9 mouse cellular contexts compared by ENCODE assay signal in the genomic region with DNA sequence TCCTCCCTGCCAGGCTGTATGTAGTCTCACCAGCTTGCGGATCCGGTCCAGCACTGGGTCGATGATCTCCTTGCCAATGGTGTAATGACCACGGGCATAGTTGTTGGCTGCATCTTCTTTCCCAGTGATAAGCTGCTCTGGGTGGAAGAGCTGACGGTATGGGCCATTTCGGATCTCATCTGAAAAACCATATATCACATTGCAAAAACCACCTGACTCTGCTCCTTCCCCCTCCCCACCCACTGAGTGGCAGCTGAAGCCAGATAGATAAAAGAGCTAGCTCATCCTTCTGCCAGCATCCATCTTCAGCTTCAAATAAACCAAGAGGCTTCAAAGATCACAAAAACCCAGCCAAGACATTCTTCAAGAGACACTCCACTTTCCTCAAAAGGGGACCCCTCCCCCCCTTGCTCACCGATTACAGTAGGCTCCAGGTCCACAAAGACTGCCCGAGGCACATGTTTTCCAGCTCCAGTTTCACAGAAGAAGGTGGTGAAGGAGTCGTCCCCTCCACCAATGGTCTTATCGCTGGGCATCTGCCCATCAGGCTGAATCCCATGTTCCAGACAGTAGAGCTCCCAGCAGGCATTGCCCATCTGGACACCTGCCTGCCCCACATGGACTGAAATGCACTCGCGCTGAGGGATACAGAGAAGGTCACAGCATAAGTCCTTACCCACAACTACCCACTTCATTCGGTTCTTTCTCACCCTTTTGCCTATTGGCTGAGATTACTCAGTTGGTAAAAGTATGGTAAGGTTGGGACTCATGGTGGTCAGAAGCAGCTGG. TPM values are rescaled to one million over a fixed set of nuclear protein-coding genes. Genes with fewer than 3 reads are reported as not detected.
DNase-seq lines count a peak whose midpoint lies in the region; ATAC-seq and TF ChIP-seq lines count a peak whose summit lies in the region.
"Had no signal": no experiment of that assay in that cellular context is flagged by ENCODE, and none has a peak within 500 bp of the region (broad histone marks: within the 10 kb centered on the region; RNA-seq: fewer than 3 reads in every experiment).

No protein-coding gene starts in this region.

- H3K79me2 ChIP-seq in MEL (ENCODE audit: control insufficient read depth, insufficient read depth, low read length, poor library complexity), result peaks cover 57% of the 10 kb centered on the region

- H3K36me3 ChIP-seq in forebrain, embryonic 15.5 days, result peaks cover 31% of the 10 kb centered on the region
- H3K36me3 ChIP-seq in forebrain, embryonic 16.5 days (ENCODE audit: control insufficient read depth, insufficient read depth), result peaks cover 7% of the 10 kb centered on the region
- H3K36me3 ChIP-seq in MEL (ENCODE audit: control insufficient read depth in 1 of 2, insufficient read depth in 2 of 2, low read length in 2 of 2), result peaks cover 15 to 49% of the 10 kb centered on the region in 2 experiments
- peaks cover 56% of the 10 kb centered on the region for H3K36me3 ChIP-seq in liver, embryonic 12.5 days

- TF ChIP-seq CTCF in MEL (IDR thresholded peaks at IDR 0.05 in 2 of 3, conservative IDR thresholded peaks at IDR 0.05 in 1 of 3; ENCODE audit: control insufficient read depth in 1 of 3, insufficient read depth in 1 of 3, low read depth in 2 of 3, low read length in 3 of 3, poor library complexity in 1 of 3, severe bottlenecking in 1 of 3), result no peak

- no peaks in the 10 kb centered on the region for H3K9me3 ChIP-seq in forebrain, embryonic 15.5 days
- H3K9me3 ChIP-seq in forebrain, embryonic 16.5 days (ENCODE audit: control insufficient read depth, low read length), result no peaks in the 10 kb centered on the region
- H3K9me3 ChIP-seq in MEL (replicated peaks; ENCODE audit: insufficient read depth, low read length), result no peaks in the 10 kb centered on the region
- no peaks in the 10 kb centered on the region for H3K9me3 ChIP-seq in liver, embryonic 12.5 days (replicated peaks)

- TF ChIP-seq RAD21 in MEL (IDR thresholded peaks at IDR 0.05; ENCODE audit: low read depth, low read length), result no peak

- no peak overlapping the region for H3K9ac ChIP-seq in forebrain, embryonic 15.5 days (replicated peaks)
- H3K9ac ChIP-seq in forebrain, embryonic 16.5 days (replicated peaks; ENCODE audit: low read depth, low read length), result no peak overlapping the region
- H3K9ac ChIP-seq in MEL (ENCODE audit: control insufficient read depth, low read depth, low read length, poor library complexity, severe bottlenecking), result peak overlapping the region; percentile 87
- peak overlapping the region; percentile 93 for H3K9ac ChIP-seq in liver, embryonic 12.5 days

- H3K4me1 ChIP-seq in forebrain, embryonic 15.5 days, result peaks cover 29% of the 10 kb centered on the region
- H3K4me1 ChIP-seq in forebrain, embryonic 16.5 days (replicated peaks; ENCODE audit: control insufficient read depth, insufficient read depth, low read length), result peaks cover 22% of the 10 kb centered on the region
- peaks cover 6 to 50% of the 10 kb centered on the region in 2 experiments; a peak in 3 of 4 replicates for H3K4me1 ChIP-seq in MEL (ENCODE audit: control insufficient read depth in 1 of 2, insufficient read depth in 2 of 2, low read length in 2 of 2)
- peaks cover 69% of the 10 kb centered on the region for H3K4me1 ChIP-seq in liver, embryonic 12.5 days

- no peak overlapping the region for H3K4me3 ChIP-seq in forebrain, embryonic 15.5 days
- no peak overlapping the region for H3K4me3 ChIP-seq in forebrain, embryonic 16.5 days (replicated peaks; ENCODE audit: low read length)
- peak overlapping the region; percentile 81 to 82 for H3K4me3 ChIP-seq in MEL (ENCODE audit: control insufficient read depth in 1 of 2, insufficient read depth in 1 of 2, low read depth in 2 of 2, low read length in 2 of 2)
- H3K4me3 ChIP-seq in liver, embryonic 12.5 days, result peak overlapping the region; percentile 89

- no peak overlapping the region for H3K4me2 ChIP-seq in forebrain, embryonic 15.5 days (replicated peaks)
- H3K4me2 ChIP-seq in forebrain, embryonic 16.5 days (ENCODE audit: low read length), result no peak overlapping the region
- H3K4me2 ChIP-seq in liver, embryonic 12.5 days, result peak overlapping the region; percentile 95

- H3K27ac ChIP-seq in forebrain, embryonic 15.5 days (replicated peaks), result peak overlapping the region; percentile 62; the same call in 1 of the 2 replicates
- no peak overlapping the region for H3K27ac ChIP-seq in forebrain, embryonic 16.5 days (ENCODE audit: low read length)
- peak overlapping the region; percentile 83 for H3K27ac ChIP-seq in MEL (ENCODE audit: control insufficient read depth, low read depth, low read length)
- peak overlapping the region; percentile 95 for H3K27ac ChIP-seq in liver, embryonic 12.5 days

- TF ChIP-seq EP300 in MEL (IDR thresholded peaks at IDR 0.05; ENCODE audit: low read depth in 1 of 2, low read length in 2 of 2), result peak; percentile 70 to 84

- no peak; a peak in 1 of 4 replicates for TF ChIP-seq POLR2A in MEL (IDR thresholded peaks at IDR 0.05; ENCODE audit: control insufficient read depth in 1 of 2, insufficient read depth in 1 of 2, low read depth in 1 of 2, low read length in 2 of 2, poor library complexity in 1 of 2)

- peaks cover 48% of the 10 kb centered on the region for H3K27me3 ChIP-seq in forebrain, embryonic 15.5 days
- peaks cover 30% of the 10 kb centered on the region for H3K27me3 ChIP-seq in forebrain, embryonic 16.5 days (replicated peaks; ENCODE audit: control insufficient read depth, insufficient read depth, low read length)
- no peaks in the 10 kb centered on the region for H3K27me3 ChIP-seq in MEL (ENCODE audit: control insufficient read depth in 1 of 2, insufficient read depth in 2 of 2, low read length in 2 of 2)
- peaks cover 24% of the 10 kb centered on the region for H3K27me3 ChIP-seq in liver, embryonic 12.5 days (replicated peaks)

- peak; percentile 80 for DNase-seq in MEL (ENCODE audit: low read depth, low spot score)
- peak; percentile 73 to 74 for DNase-seq in heart, adult 9 months (ENCODE audit: low spot score in 2 of 2)
- DNase-seq in ovary, postnatal 36 days (ENCODE audit: low spot score), result no peak
- DNase-seq in frontal cortex, postnatal 14 days (ENCODE audit: low spot score in 2 of 2), result no peak
- no peak for DNase-seq in layer of hippocampus, adult 9-11 months

- 81% methylated on average over 13 of the region's 13 CpGs for WGBS in forebrain, embryonic 15.5 days
- WGBS in forebrain, embryonic 16.5 days, result 75% methylated on average over 13 of the region's 13 CpGs
- WGBS in liver, embryonic 12.5 days (ENCODE audit: insufficient replicate concordance), result 43% methylated on average over 13 of the region's 13 CpGs

- no peak for ATAC-seq in forebrain, embryonic 15.5 days (replicated peaks)
- no peak for ATAC-seq in forebrain, embryonic 16.5 days
- ATAC-seq in liver, embryonic 12.5 days, result peak; percentile 65

TF ChIP-seq in MEL, 35 proteins besides CTCF, POLR2A, EP300 and RAD21 (continues in another document):
- no peak for TF ChIP-seq POLR2AphosphoS5 (IDR thresholded peaks at IDR 0.05; ENCODE audit: borderline replicate concordance, low read depth, low read length)
- no peak for TF ChIP-seq UBTF (IDR thresholded peaks at IDR 0.05; ENCODE audit: borderline replicate concordance, insufficient read depth, low read depth, low read length)
- no peak for TF ChIP-seq NRF1 (IDR thresholded peaks at IDR 0.05; ENCODE audit: insufficient read depth, low read depth, low read length, poor library complexity, severe bottlenecking)
- peak; percentile 51 for TF ChIP-seq TBP (IDR thresholded peaks at IDR 0.05; ENCODE audit: low read depth, low read length)
- TF ChIP-seq MAZ (IDR thresholded peaks at IDR 0.05; ENCODE audit: low read depth, low read length), result peak; percentile 94

RNA-seq across cellular contexts. Expression of gene Tuba4a, which starts 2.7 kb away (rescaled TPM):
- polyA plus RNA-seq in forebrain, embryonic 15.5 days (2015; fragmentation: Nextera tagmentation; extraction: Ambion mirVana), result 14.9 and 19.5 TPM in 2 replicates
- polyA plus RNA-seq in forebrain, embryonic 16.5 days (2015; fragmentation: Nextera tagmentation; extraction: Ambion mirVana), result 18.6 and 18.7 TPM in 2 replicates
- 385 and 396 TPM in 2 replicates for total RNA-seq in MEL (2012; rRNA removed)
- polyA plus RNA-seq in MEL (2012; ENCODE audit: insufficient read depth in 1 of 2, insufficient read length in 2 of 2, low read depth in 1 of 2, low replicate concordance in 2 of 2, missing spikeins in 1 of 2), result 100 to 1,000 TPM in 1 of 2 experiments, not detected in 1; 439 TPM
- polyA plus RNA-seq in liver, embryonic 12.5 days (2016; fragmentation: Nextera tagmentation; extraction: Ambion mirVana), result 465 and 490 TPM in 2 replicates

RNA-seq across cellular contexts. Expression of gene Stk16, which starts 6.4 kb away (rescaled TPM):
- polyA plus RNA-seq in forebrain, embryonic 15.5 days (2015; fragmentation: Nextera tagmentation; extraction: Ambion mirVana), result 145 and 147 TPM in 2 replicates
- polyA plus RNA-seq in forebrain, embryonic 16.5 days (2015; fragmentation: Nextera tagmentation; extraction: Ambion mirVana), result 130 and 151 TPM in 2 replicates
- total RNA-seq in MEL (2012; rRNA removed), result 83.2 and 110 TPM in 2 replicates
- 100 to 1,000 TPM in 1 of 2 experiments, not detected in 1; 154 TPM for polyA plus RNA-seq in MEL (2012; ENCODE audit: insufficient read depth in 1 of 2, insufficient read length in 2 of 2, low read depth in 1 of 2, low replicate concordance in 2 of 2, missing spikeins in 1 of 2)
- polyA plus RNA-seq in liver, embryonic 12.5 days (2016; fragmentation: Nextera tagmentation; extraction: Ambion mirVana), result 107 and 110 TPM in 2 replicates

RNA-seq across cellular contexts. Expression of gene Glb1l, which starts 6.4 kb away (rescaled TPM):
- 19.6 and 20.0 TPM in 2 replicates for polyA plus RNA-seq in forebrain, embryonic 15.5 days (2015; fragmentation: Nextera tagmentation; extraction: Ambion mirVana)
- polyA plus RNA-seq in forebrain, embryonic 16.5 days (2015; fragmentation: Nextera tagmentation; extraction: Ambion mirVana), result 20.7 and 22.0 TPM in 2 replicates
- total RNA-seq in MEL (2012; rRNA removed), result 4.0 and 7.6 TPM in 2 replicates
- 10 to 100 TPM in 1 of 2 experiments, not detected in 1; 13.0 TPM for polyA plus RNA-seq in MEL (2012; ENCODE audit: insufficient read depth in 1 of 2, insufficient read length in 2 of 2, low read depth in 1 of 2, low replicate concordance in 2 of 2, missing spikeins in 1 of 2)
- 5.2 and 6.1 TPM in 2 replicates for polyA plus RNA-seq in liver, embryonic 12.5 days (2016; fragmentation: Nextera tagmentation; extraction: Ambion mirVana)

RNA-seq across cellular contexts. Expression of gene A630095N17Rik, which starts 14.9 kb away (rescaled TPM):
- polyA plus RNA-seq in forebrain, embryonic 15.5 days (2015; fragmentation: Nextera tagmentation; extraction: Ambion mirVana), result not detected in 2 replicates
- polyA plus RNA-seq in forebrain, embryonic 16.5 days (2015; fragmentation: Nextera tagmentation; extraction: Ambion mirVana), result not detected in 2 replicates
- total RNA-seq in MEL (2012; rRNA removed), result 0.46 and 0.58 TPM in 2 replicates
- under 1 TPM in 1 of 2 experiments, not detected in 1; 0.82 TPM for polyA plus RNA-seq in MEL (2012; ENCODE audit: insufficient read depth in 1 of 2, insufficient read length in 2 of 2, low read depth in 1 of 2, low replicate concordance in 2 of 2, missing spikeins in 1 of 2)
- polyA plus RNA-seq in liver, embryonic 12.5 days (2016; fragmentation: Nextera tagmentation; extraction: Ambion mirVana), result not detected in 2 replicates
- polyA plus RNA-seq: neural tube, embryonic 11.5 days had no signal

RNA-seq across cellular contexts. Expression of gene Dnajb2, which starts 19.2 kb away (rescaled TPM):
- 53.0 and 54.0 TPM in 2 replicates for polyA plus RNA-seq in forebrain, embryonic 15.5 days (2015; fragmentation: Nextera tagmentation; extraction: Ambion mirVana)
- polyA plus RNA-seq in forebrain, embryonic 16.5 days (2015; fragmentation: Nextera tagmentation; extraction: Ambion mirVana), result 51.5 and 59.3 TPM in 2 replicates
- 10.3 and 12.9 TPM in 2 replicates for total RNA-seq in MEL (2012; rRNA removed)
- 10 to 100 TPM in 1 of 2 experiments, not detected in 1; 18.9 TPM for polyA plus RNA-seq in MEL (2012; ENCODE audit: insufficient read depth in 1 of 2, insufficient read length in 2 of 2, low read depth in 1 of 2, low replicate concordance in 2 of 2, missing spikeins in 1 of 2)
- polyA plus RNA-seq in liver, embryonic 12.5 days (2016; fragmentation: Nextera tagmentation; extraction: Ambion mirVana), result 27.2 and 27.8 TPM in 2 replicates

Comparison
In these comparisons a context has a peak if more than half of its experiments do, and no peak if none do; other contexts are left out.
1. H3K4me3 ChIP-seq: peak in MEL (2 of 2) and liver, embryonic 12.5 days (single experiment); none in forebrain, embryonic 15.5 days (single experiment) and forebrain, embryonic 16.5 days (single experiment).
2. H3K9ac ChIP-seq: peak in MEL (single experiment) and liver, embryonic 12.5 days (single experiment); none in forebrain, embryonic 15.5 days (single experiment) and forebrain, embryonic 16.5 days (single experiment).
3. DNase-seq: peak in MEL (single experiment) and heart, adult 9 months (2 of 2); none in ovary, postnatal 36 days (single experiment), frontal cortex, postnatal 14 days (0 of 2) and layer of hippocampus, adult 9-11 months (single experiment).